Mouse (Mus musculus): ENCODE measurements at regions not wholly inside any gene's neighbourhood (a gene's known extent, or its start where the extent isn't known, plus 50 kb on each side); places are given as distances from the start of the nearest gene placed in this dataset.

GRCm38 (mm10) chr1:128781311-128781710 is 189.2 kb upstream of the Cxcr4 start:
- DNase-seq (ENCODE audit: low read depth), result no peak

GRCm38 (mm10) chr1:128779586-128780158 is 187.6 kb upstream of the Cxcr4 start:
- no peak for DNase-seq (ENCODE audit: low read depth)

GRCm38 (mm10) chr1:128772440-128772839 is 180.3 kb upstream of the Cxcr4 start:
- DNase-seq (ENCODE audit: low read depth), result no peak

GRCm38 (mm10) chr1:128770786-128771185 is 178.7 kb upstream of the Cxcr4 start:
- DNase-seq (ENCODE audit: low read depth), result no peak

GRCm38 (mm10) chr1:128767991-128768390 is 175.9 kb upstream of the Cxcr4 start:
- DNase-seq (ENCODE audit: low read depth), result no peak

GRCm38 (mm10) chr1:128767415-128767814 is 175.3 kb upstream of the Cxcr4 start:
- no peak for DNase-seq (ENCODE audit: low read depth)

GRCm38 (mm10) chr1:128766894-128767268 is 174.8 kb upstream of the Cxcr4 start:
- DNase-seq (ENCODE audit: low read depth), result no peak

- DNase-seq (ENCODE audit: low read depth), result no peak
Observed at GRCm38 (mm10) chr1:128766193-128766893, 174.2 kb upstream of the Cxcr4 start.

- DNase-seq (ENCODE audit: low read depth), result no peak
Observed at GRCm38 (mm10) chr1:128765626-128766025, 173.5 kb upstream of the Cxcr4 start.

- no peak for DNase-seq (ENCODE audit: low read depth)
Observed at GRCm38 (mm10) chr1:128765142-128765541, 173.0 kb upstream of the Cxcr4 start.

GRCm38 (mm10) chr1:128762854-128763253 is 170.8 kb upstream of the Cxcr4 start:
- DNase-seq (ENCODE audit: low read depth), result no peak

GRCm38 (mm10) chr1:128762076-128762475 is 170.0 kb upstream of the Cxcr4 start:
- no peak for DNase-seq (ENCODE audit: low read depth)

- no peak for DNase-seq (ENCODE audit: low read depth)
Observed at GRCm38 (mm10) chr1:128758802-128759481, 166.8 kb upstream of the Cxcr4 start.

GRCm38 (mm10) chr1:128758294-128758801 is 166.3 kb upstream of the Cxcr4 start:
- DNase-seq (ENCODE audit: low read depth), result no peak

- no peak for DNase-seq (ENCODE audit: low read depth)
Observed at GRCm38 (mm10) chr1:128753427-128754012, 161.4 kb upstream of the Cxcr4 start.

GRCm38 (mm10) chr1:128749437-128749994 is 157.4 kb upstream of the Cxcr4 start:
- no peak for DNase-seq (ENCODE audit: low read depth)

GRCm38 (mm10) chr1:128747196-128747790 is 155.2 kb upstream of the Cxcr4 start:
- no peak for DNase-seq (ENCODE audit: low read depth)

GRCm38 (mm10) chr1:128746461-128747009 is 154.4 kb upstream of the Cxcr4 start:
- no peak for DNase-seq (ENCODE audit: low read depth)

- DNase-seq (ENCODE audit: low read depth), result no peak
Observed at GRCm38 (mm10) chr1:128740616-128741015, 148.5 kb upstream of the Cxcr4 start.

- DNase-seq (ENCODE audit: low read depth), result no peak
Observed at GRCm38 (mm10) chr1:128738152-128738551, 146.1 kb upstream of the Cxcr4 start.

GRCm38 (mm10) chr1:128734857-128735256 is 142.8 kb upstream of the Cxcr4 start:
- no peak for DNase-seq (ENCODE audit: low read depth)

- DNase-seq (ENCODE audit: low read depth), result no peak
Observed at GRCm38 (mm10) chr1:128731445-128731844, 139.4 kb upstream of the Cxcr4 start.
